Mouse (Mus musculus): ENCODE measurements around the gene Zfp963. TPM values are rescaled to one million over a fixed set of nuclear protein-coding genes. Genes with fewer than 3 reads are reported as not detected.

Zfp963 gene
- 11.1 TPM for polyA plus RNA-seq (2017; shearing (Covaris generic))

DNA sequence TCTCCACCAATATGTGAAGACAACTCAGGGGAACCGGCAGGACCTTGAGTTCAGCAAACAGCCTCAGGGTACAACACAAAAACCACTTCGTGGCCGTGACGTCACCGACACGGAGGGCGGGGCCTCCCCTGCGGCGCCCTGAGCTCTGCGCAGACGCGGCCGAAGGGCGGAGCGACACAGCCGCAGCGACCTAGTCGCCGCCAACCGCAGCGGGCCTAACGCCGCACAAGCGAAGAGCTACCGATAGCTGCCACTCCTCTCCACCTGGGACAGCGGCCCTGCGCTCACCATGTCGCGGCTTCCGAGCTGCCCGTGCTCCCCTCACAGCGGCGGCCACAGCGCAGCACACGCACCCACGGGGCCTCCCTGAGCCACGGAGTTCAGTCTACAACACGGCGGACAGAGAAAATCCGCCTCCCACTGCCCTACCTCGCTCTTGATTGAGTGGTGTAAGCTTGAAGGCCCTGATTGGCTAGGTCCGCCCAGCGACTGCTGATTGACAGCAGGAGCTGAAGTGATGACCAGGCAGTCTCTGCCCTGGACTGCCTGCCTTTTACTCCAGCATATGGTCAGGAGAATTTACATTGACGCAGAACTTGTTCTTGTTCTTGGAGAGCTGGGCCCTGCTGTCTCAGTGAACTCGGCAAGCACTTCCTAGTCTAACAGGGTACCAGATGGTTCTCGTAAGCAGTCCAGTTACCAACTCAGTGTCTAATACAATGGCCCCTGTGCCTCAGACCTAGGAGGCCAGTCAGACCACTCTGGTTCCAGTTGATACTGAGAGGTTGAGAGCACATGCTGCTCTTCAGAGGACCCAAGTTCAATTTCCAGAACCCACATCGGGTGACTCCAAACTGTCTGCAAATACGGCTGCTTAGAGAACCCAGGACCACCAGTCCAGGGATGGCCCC is at the start of gene Zfp963:
Gene Zfp963 (minus strand): TSS at position 427 of the 911 bp plus-strand sequence.

DNA sequence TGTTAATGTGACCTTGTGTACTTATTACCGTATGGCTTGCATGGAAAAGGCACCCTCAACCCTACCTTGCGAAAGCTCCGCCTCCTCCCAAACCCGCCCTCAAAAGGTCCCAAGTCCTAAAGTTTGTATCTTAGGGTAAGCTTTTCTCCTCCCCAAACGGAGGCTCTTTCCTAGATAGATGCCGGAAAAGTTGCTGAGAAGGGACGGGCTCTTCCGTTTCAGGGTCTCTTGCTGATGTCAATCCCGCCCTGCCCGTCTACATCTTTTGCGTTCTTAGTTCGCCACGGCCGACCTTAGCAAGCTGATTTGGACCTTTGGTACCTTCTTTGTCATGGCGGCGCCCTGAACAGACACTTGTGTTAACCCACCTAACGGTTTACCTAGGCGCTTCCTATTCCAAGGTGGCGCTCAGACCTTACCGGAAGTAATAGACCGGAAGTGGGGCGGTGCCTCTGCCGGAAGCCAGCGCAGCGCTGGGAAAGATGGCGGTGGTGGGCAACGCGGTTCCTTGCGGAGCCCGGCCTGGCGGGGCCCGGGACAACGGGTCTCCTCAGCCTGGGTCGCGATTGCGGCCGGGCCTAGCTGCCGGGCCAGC is 41.1 kb upstream of the Zfp963 start, which contains the start of the genes Atp13a1 and Zfp866:
Gene Atp13a1 (plus strand): TSS at position 391 of the 595 bp plus-strand sequence.
Gene Zfp866 (minus strand): TSS at position 406 of the 595 bp plus-strand sequence.

DNA sequence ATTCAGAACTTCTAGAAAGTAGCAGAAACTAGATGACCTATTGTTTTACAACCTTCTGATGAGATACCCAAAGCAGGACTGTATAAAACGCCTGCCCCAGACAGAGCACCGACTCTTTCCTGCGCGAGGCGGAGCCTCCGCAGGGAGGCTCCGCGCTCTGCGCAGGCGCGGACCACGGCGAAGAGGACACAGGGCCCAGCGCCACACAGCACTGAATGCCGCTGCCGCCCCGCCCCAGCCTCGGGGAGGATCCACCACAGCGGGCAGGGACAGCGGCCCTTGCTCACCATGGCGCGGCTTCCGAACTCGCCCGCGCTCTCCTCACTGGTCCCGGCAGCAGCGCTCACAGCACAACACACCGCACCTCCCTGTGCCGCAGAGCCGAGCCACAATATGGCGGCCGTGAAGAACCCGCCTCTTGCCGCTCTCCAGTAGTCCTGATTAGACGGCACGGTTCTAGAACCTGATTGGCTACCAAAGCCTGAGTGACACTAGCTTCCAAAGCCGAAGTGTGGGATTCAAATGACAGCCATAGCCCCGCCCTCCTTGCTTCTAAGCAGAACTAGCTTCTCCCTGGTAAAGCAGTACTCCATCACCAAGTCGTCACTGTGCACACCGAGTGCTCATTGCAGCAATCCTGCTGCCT is 24.9 kb upstream of the Zfp963 start, which contains the start of gene Gm20422:
Gene Gm20422 (minus strand): TSS at position 384 of the 646 bp plus-strand sequence.

DNA sequence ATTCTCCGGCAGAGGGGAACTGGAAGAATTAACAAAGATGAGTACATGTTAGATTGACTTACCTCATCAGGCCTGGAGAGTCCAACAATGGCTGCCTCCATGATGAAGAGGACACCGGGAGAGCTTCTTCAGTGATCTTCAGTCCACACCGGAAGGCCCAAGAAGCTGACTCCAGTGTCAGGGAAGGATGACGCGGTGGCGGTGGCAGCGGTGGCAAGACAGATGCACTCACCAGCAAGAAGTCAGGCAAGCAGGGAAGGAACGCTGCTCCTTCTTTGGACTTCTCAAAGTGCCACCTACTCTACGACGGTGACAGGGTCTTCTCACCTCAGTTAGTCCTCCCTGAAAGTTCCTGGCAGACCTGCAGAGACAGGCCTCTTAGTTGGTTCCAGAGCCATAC is 39.1 kb downstream of the Zfp963 start, which contains the start of gene Zfp869:
Gene Zfp869 (minus strand): TSS at position 101 of the 400 bp plus-strand sequence.

Other genes starting within 250 kb of the Zfp963 start
- gene Gm7697, start 227.0 kb downstream of the Zfp963 start, polyA plus RNA-seq (2017; shearing (Covaris generic)): not detected
- 35.0 TPM for gene Zfp868, start 124.4 kb downstream of the Zfp963 start, polyA plus RNA-seq (2017; shearing (Covaris generic))
- gene Zfp964, start 95.5 kb downstream of the Zfp963 start, polyA plus RNA-seq (2017; shearing (Covaris generic)): 0.89 TPM
- gene Zfp869, start 39.2 kb downstream of the Zfp963 start, polyA plus RNA-seq (2017; shearing (Covaris generic)): 68.1 TPM
- 4.0 TPM for gene Gm20422, start 24.9 kb upstream of the Zfp963 start, polyA plus RNA-seq (2017; shearing (Covaris generic))
- gene Atp13a1, start 41.2 kb upstream of the Zfp963 start, polyA plus RNA-seq (2017; shearing (Covaris generic)): 16.4 TPM
- gene Zfp866, start 41.2 kb upstream of the Zfp963 start, polyA plus RNA-seq (2017; shearing (Covaris generic)): 38.1 TPM
- gene Gmip, start 58.7 kb upstream of the Zfp963 start, polyA plus RNA-seq (2017; shearing (Covaris generic)): 185 TPM
- gene Lpar2, start 72.5 kb upstream of the Zfp963 start, polyA plus RNA-seq (2017; shearing (Covaris generic)): 0.73 TPM
- 18.5 TPM for gene Pbx4, start 82.5 kb upstream of the Zfp963 start, polyA plus RNA-seq (2017; shearing (Covaris generic))
- gene Cilp2, start 137.7 kb upstream of the Zfp963 start, polyA plus RNA-seq (2017; shearing (Covaris generic)): not detected
- gene Tssk6, start 152.2 kb upstream of the Zfp963 start, polyA plus RNA-seq (2017; shearing (Covaris generic)): 1.4 TPM
- gene Ndufa13, start 152.6 kb upstream of the Zfp963 start, polyA plus RNA-seq (2017; shearing (Covaris generic)): 216 TPM
- 1.4 TPM for gene Yjefn3, start 152.7 kb upstream of the Zfp963 start, polyA plus RNA-seq (2017; shearing (Covaris generic))
- gene Gatad2a, start 246.4 kb upstream of the Zfp963 start, polyA plus RNA-seq (2017; shearing (Covaris generic)): 14.8 TPM

All from CD4-positive, CD25-positive, alpha-beta regulatory T cell, adult 9 weeks (primary cell).